Mouse (Mus musculus) layer of hippocampus, adult 11-12 months (tissue): ENCODE measurements around the gene Rfk.

Experiments used
- DNase-seq: peaks from one replicate; pipeline ENCODE4 v3.0.0; 2022; ENCODE audit warnings: low spot score

Gene Rfk

DNA sequence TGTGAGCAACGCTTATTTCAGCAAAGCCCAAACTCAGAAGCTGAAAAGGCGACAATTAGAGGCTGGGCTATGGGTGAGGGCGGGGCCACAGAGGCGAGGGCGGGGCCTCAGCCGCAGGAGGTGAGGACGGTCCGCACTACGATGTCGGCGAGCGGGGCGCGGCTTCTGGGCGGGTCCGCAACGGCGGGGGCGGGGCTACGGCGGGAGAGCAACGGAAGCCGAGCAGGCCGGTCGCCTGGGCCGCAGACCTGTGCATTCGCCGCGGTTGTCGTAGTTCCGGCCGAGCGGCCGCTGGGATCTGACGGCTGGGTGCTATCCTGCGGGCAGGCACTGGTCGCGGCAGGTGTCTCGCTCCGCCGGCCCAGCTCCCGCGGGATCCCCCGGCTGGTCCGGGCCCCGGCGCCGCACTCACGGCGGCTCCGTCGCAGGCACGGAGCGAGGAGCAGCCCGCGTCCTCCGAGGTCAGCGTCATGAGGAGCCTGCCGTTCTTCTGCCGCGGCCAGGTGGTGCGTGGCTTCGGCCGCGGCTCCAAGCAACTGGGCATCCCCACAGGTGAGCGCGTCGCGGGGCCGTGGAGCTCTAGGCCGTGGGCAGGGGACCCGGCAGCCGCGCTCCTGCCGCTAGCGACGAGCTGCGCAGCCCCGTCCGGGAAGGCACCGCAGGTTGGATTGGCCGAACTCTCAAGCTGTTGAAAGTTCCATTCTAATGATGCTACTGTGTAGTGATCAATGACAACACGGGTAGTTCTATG, at the start of gene Rfk:
Gene Rfk (plus strand): TSS at position 203 of the 751 bp plus-strand sequence.
- peak; percentile 88 for DNase-seq

DNA sequence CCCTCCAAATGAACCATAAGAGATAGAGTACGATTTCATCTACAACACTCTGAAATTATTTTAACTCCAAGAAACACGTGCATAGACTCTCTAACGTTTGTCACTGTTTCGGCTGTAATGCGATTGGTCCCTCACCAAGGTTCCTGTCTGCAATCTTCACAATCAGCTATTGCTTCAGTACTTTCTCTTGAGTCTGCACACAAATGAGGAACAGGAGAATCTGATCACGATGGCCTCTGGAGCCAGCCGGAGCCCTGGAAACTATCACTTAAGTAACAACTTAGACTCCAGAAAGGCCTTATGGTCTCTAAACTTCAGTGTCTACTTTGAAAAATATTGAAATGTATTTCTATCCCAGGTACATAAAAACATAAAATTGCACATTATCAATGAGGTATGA, 49.0 kb upstream of the Rfk start:
- no peak for DNase-seq

DNA sequence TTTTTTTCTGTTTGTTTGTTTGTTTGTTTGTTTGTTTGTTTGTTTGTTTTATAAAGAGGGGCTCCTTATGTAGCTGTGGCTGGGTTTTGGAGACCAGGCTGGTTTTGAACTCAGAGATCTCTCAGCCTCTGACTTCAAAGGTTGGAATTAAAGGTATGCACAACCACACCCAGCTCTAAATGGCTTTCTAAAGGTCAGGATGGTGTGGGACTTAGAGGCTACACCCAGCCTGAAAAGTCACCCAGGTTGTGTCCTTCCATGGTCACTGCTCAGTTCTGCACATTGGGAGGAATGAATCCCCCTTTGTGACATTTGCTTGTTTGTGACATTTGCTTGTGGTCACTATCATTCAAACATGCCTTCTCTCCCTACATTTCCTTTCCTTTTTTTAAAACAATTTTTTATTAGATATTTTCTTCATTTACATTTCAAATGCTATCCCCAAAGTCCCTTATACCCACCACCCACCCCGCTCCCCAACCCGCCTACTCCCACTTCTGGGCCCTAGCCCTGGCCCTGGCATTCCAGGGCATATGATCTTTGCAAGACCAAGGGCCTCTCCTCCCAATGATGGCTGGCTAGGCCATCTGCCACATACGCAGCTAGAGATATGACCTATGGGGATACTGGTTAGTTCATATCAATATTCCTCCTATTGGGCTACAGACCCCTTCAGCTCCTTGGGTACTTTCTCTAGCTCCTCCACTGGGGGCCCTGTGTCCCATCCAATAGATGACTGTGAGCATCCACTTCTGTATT, 46.9 kb upstream of the Rfk start:
- DNase-seq = no peak

GRCm38 (mm10) chr19:17347852-17348251, 46.0 kb upstream of the Rfk start:
- no peak for DNase-seq

- DNase-seq = no peak
These were observed 40.1 kb upstream of the Rfk start for GRCm38 (mm10) chr19:17353727-17354126.

GRCm38 (mm10) chr19:17354362-17354761, 39.5 kb upstream of the Rfk start:
- no peak for DNase-seq

DNA sequence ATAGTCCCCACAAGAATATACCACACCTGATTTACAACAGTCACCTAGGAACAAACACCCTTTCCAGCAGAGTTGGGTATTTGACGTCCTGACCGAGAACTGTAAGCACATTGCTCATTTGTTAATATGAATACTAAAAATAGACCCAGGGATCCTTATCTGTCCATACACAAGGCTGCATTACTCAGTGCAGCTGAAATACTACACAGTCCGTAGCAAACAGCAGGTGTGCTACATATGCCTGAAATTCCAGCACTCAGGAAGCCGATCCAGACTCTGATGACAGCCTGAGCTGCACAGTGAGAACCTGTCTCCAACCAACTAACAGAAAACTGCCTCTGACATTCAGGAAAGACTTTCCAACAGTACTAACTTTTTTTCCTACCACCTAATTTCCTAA, 39.0 kb upstream of the Rfk start:
- no peak for DNase-seq

DNA sequence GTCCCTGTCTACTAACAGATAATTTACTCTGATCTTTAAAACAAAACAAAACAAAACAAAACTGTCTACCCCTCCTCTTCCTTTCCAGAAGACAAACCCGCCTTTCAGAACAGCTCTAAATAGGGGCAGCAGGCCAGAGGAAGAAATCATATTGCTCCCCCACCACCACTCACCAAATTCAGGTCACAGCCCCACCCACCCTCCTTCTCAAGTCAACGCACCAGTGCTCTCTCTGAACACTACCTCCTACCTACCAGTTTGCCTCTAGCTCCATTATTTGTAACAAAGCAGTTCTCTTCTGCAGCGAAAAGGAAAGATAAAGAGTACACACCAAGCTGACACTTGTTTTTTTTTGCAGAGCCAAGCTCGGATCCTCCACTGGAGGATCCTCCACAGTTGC, 38.5 kb upstream of the Rfk start:
- no peak for DNase-seq

- DNase-seq = no peak
These were observed 37.6 kb upstream of the Rfk start for GRCm38 (mm10) chr19:17355950-17356867.

DNA sequence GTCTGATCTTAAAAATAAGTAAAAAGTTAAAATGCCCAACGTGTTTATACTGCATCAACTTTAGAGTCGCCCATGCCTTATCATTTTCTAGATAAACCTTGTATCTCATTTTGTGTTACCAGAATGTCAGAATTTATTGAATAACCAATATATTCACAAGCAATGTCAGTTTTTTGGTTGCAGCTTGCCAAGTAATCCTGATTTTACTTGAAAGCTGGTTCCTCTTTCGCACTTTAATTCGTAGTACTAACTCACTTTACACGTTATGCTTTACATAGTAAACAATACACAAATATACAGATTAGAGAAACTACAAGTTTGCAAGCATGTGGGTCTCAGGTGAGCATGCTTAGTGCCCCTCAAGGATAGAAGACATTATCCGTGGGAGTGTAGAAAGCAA, 36.9 kb upstream of the Rfk start:
- DNase-seq = no peak

GRCm38 (mm10) chr19:17357391-17357790, 36.5 kb upstream of the Rfk start:
- DNase-seq = no peak

DNA sequence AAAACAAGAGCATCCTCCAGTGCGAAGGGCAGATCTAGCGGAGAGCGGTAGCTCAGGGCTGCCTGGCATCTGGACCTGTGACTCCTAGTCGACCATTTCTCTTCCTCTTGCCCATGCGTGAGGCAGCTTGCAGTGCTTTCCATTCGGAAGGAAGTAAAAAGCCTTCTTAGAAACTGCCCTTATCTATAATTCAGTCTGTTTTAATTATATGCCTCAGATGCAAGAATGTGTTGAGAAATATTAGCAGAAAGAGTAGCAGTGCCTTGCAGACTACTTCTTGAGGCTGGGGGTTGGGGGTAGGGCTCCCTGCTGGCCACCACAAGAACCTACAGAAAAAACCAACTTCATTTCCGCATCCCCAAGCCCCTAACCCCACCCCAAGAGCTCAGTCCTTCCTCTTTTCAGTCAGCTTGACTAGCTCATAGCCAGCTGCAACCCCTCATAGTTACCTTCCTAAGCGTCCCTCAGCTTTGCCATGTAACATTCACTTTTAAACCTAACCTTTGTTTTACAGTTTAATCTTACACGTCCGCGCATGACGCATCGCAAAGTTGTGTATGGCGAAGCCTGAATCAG, 34.4 kb upstream of the Rfk start:
- no peak for DNase-seq

GRCm38 (mm10) chr19:17361181-17361580, 32.7 kb upstream of the Rfk start:
- DNase-seq = no peak

- peak; percentile 61 for DNase-seq
These were observed 29.1 kb upstream of the Rfk start for GRCm38 (mm10) chr19:17364741-17365140.

GRCm38 (mm10) chr19:17366364-17367090, 27.3 kb upstream of the Rfk start:
- DNase-seq = no peak

- DNase-seq = no peak
These were observed 25.3 kb upstream of the Rfk start for GRCm38 (mm10) chr19:17368557-17368956.

DNA sequence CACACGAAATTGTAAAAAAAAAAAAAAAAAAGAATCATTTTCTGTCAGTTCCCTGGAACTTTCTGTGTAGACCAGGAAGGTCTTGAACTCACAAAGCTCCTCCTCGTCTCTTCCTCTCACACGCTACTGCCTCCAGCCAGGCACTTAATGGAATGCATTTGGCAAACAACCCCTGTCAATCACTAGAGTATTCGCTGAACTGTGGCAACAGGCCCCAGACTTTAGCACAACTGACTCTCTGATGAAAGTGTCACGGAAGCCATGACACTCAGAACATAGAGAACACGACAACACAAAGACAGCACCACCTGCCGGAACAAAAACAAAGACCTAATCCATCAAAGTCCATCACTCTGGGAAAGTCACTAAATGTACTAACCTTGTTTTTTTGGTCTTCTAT, 24.3 kb upstream of the Rfk start:
- no peak for DNase-seq

GRCm38 (mm10) chr19:17372701-17373100, 21.1 kb upstream of the Rfk start, which contains the start of gene Gcnt1:
Gcnt1 (minus strand) TSS chr19:17372844.
- no peak for DNase-seq

DNA sequence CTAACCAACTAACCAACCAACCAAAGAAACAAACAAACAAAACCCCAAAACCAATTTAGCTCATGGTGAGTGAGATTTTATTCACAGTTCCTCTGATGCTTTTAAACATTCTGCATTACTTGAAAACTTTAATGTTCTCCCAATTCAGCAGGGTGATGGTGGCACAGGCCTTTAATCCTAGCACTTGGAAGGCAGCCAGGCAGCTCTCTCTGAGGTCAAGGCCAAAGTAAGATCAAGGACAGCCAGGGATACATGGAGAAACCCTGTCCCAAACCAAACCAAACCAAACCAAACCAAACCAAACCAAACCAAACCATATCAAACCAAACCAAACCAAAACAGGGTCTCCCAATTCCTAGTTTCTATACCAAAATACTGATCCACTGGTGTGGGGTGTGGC, 15.0 kb upstream of the Rfk start:
- DNase-seq = no peak

DNA sequence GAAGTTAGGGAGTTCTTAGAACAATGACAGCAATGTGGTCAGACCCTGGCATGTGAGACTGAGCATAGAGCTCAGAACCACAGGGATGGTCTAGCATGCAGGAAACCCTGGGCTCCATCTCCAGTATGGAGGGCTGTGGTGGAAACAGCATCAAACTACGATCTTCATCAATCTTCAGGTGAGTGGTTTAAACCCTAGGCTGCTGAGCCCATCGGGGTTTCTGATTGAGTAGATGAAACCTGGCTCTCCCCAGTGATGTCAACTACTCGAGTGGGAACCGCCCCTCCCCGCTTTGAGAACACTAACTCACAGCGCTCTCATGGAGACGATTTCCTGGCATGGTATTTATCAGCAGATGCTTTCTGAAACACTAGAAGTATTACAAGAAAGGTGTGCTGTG, 13.3 kb upstream of the Rfk start:
- no peak for DNase-seq

DNA sequence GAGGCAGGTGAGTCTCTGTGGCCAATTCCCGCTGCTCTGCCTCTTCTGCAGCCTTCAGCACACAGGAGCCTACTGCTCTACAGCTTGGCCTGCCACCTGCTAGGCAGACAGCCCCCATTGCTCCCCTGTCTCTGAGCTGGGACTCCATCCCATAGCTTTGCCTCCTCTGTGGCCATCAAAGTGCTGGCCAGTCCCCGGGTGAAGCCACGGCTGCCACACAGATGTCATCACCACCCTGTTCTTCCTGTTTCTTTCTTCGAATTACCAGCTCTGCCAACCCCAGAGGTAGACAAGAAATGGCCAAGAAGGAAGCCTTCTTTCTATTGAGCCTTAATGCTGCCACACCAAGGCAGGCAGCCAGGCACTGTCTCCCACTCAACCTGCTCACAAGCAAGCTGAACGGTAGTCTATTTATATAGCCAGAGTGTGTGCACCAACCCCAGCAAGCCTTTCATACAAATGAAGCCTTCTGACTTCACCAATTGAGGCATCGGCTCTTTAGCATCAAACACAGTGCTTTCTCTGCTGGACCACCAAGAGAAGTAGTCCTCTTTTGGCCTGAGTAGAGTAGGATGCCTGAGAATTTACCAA, 10.9 kb upstream of the Rfk start:
- DNase-seq = no peak
